Mouse (Mus musculus) thymus, adult 18-20 months (tissue): ENCODE data around the gene Agl.

ENCODE experiments used
- DNase-seq, 2 experiments: peaks; one replicate each; pipeline ENCODE4 v3.0.0; 2022; ENCODE audit warnings: mixed read lengths in 2 of 2

The Agl gene

GRCm38 (mm10) chr3:116807811-116808506, at the start of gene Agl:
Gene Agl (minus strand): TSS chr3:116808166.
- DNase-seq, result peak; percentile 89

GRCm38 (mm10) chr3:116857611-116858010, 49.6 kb upstream of the Agl start:
- DNase-seq, result no peak

GRCm38 (mm10) chr3:116852421-116852820, 44.5 kb upstream of the Agl start:
- no peak for DNase-seq

- no peak for DNase-seq
Measured at GRCm38 (mm10) chr3:116850376-116850775, 42.4 kb upstream of the Agl start.

GRCm38 (mm10) chr3:116848936-116849335, 41.0 kb upstream of the Agl start:
- DNase-seq, result no peak

GRCm38 (mm10) chr3:116848099-116848498, 40.1 kb upstream of the Agl start:
- DNase-seq, result no peak

- no peak for DNase-seq
Measured at GRCm38 (mm10) chr3:116846084-116846483, 38.1 kb upstream of the Agl start.

- no peak for DNase-seq
Measured at GRCm38 (mm10) chr3:116844880-116845579, 37.1 kb upstream of the Agl start.

- no peak for DNase-seq
Measured at GRCm38 (mm10) chr3:116841311-116841710, 33.3 kb upstream of the Agl start.

GRCm38 (mm10) chr3:116836681-116837475, 28.9 kb upstream of the Agl start:
- no peak for DNase-seq

GRCm38 (mm10) chr3:116835770-116836680, 28.1 kb upstream of the Agl start:
- DNase-seq, result peak; percentile 65 to 81

- DNase-seq, result no peak
Measured at GRCm38 (mm10) chr3:116835350-116835749, 27.4 kb upstream of the Agl start.

GRCm38 (mm10) chr3:116834241-116834640, 26.3 kb upstream of the Agl start:
- DNase-seq, result no peak

- no peak for DNase-seq
Measured at GRCm38 (mm10) chr3:116833491-116833890, 25.5 kb upstream of the Agl start.

- DNase-seq, result no peak
Measured at GRCm38 (mm10) chr3:116832526-116833310, 24.8 kb upstream of the Agl start.

- DNase-seq, result no peak
Measured at GRCm38 (mm10) chr3:116831324-116831723, 23.4 kb upstream of the Agl start.

- no peak for DNase-seq
Measured at GRCm38 (mm10) chr3:116829274-116829920, 21.4 kb upstream of the Agl start.

GRCm38 (mm10) chr3:116826471-116827215, 18.7 kb upstream of the Agl start:
- no peak for DNase-seq

GRCm38 (mm10) chr3:116817231-116817630, 9.3 kb upstream of the Agl start:
- no peak for DNase-seq

- DNase-seq, result no peak
Measured at GRCm38 (mm10) chr3:116816674-116817215, 8.8 kb upstream of the Agl start.
